Mouse (Mus musculus) splenic B cell, adult 2 months (primary cell): ENCODE measurements at regions not wholly inside any gene's neighbourhood (a gene's known extent, or its start where the extent isn't known, plus 50 kb on each side); places are given as distances from the start of the nearest gene placed in this dataset.

Source experiments
- DNase-seq: peaks from one replicate; pipeline ENCODE4 v3.0.0-alpha.2; 2011; ENCODE audit warnings: low read depth, low spot score
- H3K27me3 ChIP-seq: 2 replicates; pipeline ENCODE4 v1.6.1; 2012; ENCODE audit warnings: mild to moderate bottlenecking, low read length, moderate library complexity, mixed read lengths; ENCODE audit not compliant: control insufficient read depth, poor library complexity, insufficient read depth, severe bottlenecking
- H3K36me3 ChIP-seq: 2 replicates; pipeline ENCODE4 v1.6.1; 2012; ENCODE audit warnings: mild to moderate bottlenecking, low read length, moderate library complexity, mixed read lengths; ENCODE audit not compliant: control insufficient read depth, poor library complexity, insufficient read depth, severe bottlenecking

DNA sequence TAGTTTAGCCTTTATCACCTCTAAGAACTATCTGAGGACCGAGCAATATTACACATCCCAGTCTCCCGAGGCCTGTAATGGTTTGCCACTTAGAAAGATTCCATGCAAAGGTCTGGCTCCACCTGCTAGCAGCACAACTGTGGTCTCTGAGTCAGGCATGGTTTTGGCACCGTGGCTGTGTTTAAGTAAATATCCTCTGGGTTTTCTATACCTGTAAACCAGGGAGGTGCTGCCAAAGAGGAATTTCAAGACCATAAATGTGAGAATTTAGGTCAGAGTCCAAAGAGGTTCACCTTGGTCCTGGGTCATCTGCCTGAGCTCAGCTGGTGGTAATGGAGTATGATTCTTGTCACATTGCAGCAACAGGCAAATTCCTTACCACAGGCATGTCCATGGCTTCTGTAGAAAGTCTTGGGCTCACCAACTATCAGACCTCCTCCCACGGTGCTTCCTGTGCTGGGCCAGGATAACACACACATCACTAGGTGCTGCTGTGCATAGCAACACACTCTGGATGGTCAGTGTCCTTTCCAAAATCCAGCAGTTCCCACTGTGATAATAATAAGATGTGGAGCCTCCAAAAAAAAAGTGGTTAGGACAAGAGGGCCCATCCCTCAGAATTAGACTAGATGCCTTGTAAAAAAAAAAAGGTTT, 332.8 kb upstream of the Smim15 start:
- no peak for DNase-seq
- no peaks in the 10 kb centered on the region for H3K27me3 ChIP-seq
- no peaks in the 10 kb centered on the region for H3K36me3 ChIP-seq

DNA sequence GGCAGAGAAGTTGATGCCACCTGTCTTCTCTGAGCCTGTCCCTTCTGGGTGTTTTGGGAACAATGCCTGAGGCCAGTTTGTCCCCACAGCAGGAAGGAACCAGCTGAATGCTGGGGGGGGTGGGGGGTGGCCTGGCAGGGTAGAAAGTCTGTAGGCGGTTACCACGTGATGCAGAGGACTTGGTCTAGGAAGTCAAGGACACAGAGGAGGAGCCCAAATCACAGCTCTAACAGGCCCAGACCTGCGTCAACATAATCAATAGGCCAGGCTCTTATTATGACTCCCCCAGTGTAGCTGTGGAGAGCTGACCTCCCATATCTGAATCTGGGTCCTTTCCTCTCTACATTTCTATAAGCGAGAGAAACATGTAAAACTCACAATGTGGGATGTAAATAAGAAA, 333.9 kb upstream of the Smim15 start:
- Histone ChIP-seq H3K27me3 (no peaks in the 10 kb centered on the region), H3K36me3 (no peaks in the 10 kb centered on the region)
- no peak for DNase-seq

DNA sequence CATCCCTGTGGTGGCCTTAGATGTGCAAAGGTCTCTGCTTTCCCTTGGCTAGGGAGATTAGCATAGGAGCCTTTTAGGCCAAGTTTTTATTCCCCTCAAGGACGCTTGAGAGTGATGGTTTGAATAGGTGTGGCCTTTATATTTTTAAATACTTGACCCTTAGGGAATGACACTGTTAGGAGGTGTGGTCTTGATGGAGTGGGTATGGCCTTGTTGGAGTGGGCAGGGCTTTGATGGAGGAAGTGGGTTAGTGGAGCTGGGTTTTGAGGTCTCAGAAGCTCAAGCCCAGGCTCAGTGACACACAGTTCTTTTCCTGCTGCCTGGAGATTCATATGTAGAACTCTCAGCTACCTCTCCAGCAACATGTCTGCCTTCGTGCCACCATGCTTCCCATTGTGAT, 334.4 kb upstream of the Smim15 start:
- Histone ChIP-seq H3K36me3 (no peaks in the 10 kb centered on the region), H3K27me3 (no peaks in the 10 kb centered on the region)
- DNase-seq: no peak

DNA sequence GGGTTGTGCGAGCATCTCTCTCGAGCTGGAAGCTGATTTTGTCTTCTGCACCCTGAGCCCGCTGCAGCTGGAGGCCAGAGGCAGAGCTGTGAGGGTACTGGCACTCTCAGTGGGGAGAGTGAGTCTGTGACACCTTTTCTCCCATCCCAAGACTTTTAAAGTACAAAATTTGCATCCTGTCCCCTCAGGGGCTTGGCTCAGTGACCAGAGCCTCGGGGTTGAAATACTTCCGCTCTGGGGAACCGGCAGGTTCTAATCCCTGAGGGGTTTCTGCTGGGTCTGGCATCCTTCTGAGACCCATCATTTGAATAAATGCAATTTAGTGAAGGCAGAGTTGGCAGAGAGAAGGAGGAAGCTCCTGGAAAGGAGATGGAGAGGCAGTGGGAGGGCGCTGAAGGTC, 340.5 kb upstream of the Smim15 start:
- Histone ChIP-seq H3K36me3 (no peaks in the 10 kb centered on the region), H3K27me3 (no peaks in the 10 kb centered on the region)
- no peak for DNase-seq

DNA sequence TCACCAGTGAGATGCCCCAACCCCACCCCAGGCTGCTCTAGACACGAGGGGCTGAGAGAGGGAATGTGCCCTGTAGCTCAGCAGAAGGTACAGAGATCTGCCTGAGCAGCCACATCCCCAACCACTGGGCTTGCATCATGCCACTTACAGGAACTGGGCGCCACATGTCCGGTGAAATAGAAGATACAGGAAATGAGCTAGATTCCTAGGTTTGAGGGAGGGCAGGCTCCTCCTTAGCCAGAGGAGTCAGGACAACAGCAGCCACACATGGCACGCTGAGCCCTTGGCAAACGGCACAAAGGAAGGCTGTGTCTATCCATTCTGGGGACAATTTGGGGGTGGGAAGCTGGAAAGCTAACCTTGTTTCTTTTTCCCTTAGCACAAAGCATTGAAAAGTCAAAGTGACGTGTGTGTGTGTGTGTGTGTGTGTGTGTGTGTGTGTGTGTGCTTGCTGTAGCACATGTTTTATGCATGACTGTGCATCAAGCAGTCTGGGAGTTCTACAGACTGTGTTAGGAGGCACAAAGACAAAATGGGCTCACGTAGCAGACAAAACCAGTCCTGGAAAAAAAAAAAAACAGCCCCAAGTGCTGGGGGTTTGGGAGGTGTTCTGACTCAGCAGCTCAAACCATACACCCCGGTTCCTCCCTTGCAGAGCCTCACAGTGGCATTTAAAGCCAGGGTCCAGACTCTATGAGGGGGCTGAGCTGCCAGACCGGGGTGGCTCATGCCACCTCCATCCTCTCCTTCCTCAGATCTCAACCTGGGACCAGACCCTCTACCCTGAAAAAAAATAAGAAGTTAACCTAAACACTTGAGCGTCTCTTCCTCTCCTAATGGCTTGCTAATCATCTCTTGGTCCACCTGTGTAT, 343.7 kb upstream of the Smim15 start:
- no peak for DNase-seq
- Histone ChIP-seq H3K27me3 (no peaks in the 10 kb centered on the region), H3K36me3 (no peaks in the 10 kb centered on the region)

DNA sequence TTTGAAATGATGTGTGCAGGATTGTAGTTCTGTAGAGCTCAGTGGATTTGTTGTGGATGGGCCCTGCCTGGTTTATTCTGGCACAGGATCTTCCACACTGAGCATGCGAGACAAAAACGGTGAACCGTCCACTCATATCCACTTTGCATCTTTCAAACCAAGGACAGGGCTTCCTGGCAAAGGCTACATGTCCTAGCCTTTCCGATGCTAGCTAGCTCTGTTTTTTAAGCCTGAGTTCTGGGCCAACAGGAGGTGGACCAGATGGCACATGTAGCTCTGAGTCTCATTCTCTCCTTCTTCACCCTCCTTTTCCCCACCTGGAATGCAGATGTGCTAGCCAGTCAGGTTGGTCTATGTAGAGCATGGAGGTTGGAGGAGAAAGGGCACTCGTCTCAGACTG, 345.0 kb upstream of the Smim15 start:
- Histone ChIP-seq H3K27me3 (no peaks in the 10 kb centered on the region), H3K36me3 (no peaks in the 10 kb centered on the region)
- no peak for DNase-seq

DNA sequence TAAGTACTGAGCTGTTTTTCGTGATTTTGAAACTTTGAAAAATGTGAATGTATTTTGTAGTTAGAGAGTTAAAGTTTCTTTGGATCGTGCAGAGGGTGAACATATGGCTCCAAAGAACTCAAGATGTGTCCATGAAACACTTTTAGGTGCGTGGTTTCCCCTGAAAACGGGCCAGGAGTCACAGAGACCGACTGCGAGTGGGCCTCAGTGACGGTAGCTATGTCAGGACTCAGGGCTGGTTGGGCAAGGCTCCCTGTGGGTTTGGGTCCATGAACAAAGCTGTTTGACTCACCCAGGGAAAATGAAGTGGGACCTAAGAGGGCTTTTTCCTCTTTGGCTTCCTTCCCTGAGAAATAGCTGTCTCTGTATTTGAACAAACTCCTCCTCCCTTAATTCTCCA, 345.9 kb upstream of the Smim15 start:
- Histone ChIP-seq H3K27me3 (no peaks in the 10 kb centered on the region), H3K36me3 (no peaks in the 10 kb centered on the region)
- no peak for DNase-seq

DNA sequence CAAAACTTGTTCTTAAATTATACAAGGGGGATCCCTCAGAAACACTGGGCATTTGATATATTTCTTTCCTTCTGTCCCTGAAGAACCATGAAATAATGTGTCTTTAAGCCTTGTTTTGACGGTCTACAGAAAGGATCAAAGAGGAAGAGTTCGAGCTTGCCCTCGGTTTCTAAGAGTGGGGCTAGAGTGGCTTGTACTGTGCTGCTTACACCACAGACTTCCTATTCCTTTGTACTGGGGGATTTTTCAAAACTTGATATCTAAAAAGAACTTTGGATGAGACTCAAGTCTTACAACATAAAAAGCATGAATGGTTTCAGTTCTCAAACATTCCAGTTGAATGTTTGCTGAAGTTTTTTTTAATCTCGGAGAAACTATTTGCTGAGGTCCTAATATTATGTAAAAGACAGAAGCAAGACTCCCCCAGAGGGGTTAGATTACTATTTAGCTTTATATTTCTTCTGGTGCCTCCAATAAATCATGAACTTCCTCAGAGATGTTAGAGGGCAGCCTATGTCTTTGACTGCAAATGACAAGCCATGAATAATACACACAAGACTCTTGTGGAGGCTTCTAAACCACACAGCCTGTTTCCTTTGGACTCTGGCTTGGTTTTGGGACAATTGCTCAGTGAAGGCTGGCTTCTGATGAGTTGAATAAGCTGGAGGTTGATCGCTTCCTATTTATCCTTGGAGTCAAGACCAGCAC, 352.0 kb upstream of the Smim15 start:
- no peak for DNase-seq
- H3K36me3 ChIP-seq: no peaks in the 10 kb centered on the region
- no peaks in the 10 kb centered on the region for H3K27me3 ChIP-seq

DNA sequence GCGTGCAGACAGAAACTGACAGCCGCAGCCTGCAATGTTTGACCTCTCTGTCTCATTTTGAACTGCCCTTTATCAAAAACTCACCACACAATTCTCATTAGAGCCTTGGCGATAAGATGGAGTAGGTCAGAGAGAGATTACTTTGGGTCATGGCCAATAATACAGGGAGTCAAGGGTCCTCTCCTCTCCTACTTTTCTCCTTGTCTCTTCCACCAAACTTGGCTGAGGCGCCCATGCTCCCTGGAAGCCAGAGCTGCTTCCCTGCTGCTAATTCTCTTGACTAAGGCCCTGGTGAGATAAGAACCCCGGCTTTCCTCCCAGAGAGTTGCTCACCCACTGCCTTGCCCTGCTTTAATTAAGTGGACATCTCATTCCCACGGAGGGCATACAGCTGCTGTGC, 355.3 kb upstream of the Smim15 start:
- no peak for DNase-seq
- H3K27me3 ChIP-seq: no peaks in the 10 kb centered on the region
- no peaks in the 10 kb centered on the region for H3K36me3 ChIP-seq

DNA sequence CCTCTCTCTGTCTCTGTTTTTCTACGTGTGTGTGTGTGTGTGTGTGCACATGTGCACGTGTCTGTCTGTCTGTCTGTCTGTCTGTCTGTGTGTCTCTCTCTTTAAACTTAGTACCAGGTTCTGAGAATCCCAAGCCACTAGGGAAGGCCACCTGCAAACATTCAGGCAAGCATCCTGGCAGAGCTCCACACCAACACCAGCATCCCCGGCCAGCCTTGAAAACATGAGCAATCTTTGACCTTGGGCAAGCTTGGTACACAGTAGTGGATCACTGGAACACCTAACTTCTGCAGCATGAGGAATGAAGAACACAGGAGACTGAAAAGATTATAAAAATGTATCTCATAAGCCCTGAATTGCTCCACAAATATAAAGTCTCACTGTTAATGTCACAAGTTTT, 359.0 kb upstream of the Smim15 start:
- Histone ChIP-seq H3K27me3 (no peaks in the 10 kb centered on the region), H3K36me3 (no peaks in the 10 kb centered on the region)
- no peak for DNase-seq

DNA sequence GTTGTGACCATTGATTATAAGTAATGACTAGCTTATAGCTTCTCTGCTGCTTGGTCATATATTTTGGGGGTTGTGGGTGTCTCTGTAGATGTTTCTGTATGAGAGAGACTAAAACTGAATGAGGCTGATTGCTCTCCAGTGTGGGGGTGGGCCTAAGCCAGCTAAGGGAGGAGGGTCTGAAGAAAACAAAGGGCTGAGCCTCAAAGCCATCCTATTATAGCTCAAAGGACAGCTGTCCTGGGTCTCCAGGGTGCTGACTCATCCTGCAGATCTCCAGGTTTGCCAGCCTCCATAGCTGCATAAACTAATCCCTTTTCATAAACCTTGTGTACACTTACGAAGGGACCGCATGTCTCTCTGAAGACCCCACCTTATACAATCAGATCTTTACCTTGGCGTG, 360.3 kb upstream of the Smim15 start:
- H3K27me3 ChIP-seq: no peaks in the 10 kb centered on the region
- DNase-seq: no peak
- H3K36me3 ChIP-seq: no peaks in the 10 kb centered on the region

DNA sequence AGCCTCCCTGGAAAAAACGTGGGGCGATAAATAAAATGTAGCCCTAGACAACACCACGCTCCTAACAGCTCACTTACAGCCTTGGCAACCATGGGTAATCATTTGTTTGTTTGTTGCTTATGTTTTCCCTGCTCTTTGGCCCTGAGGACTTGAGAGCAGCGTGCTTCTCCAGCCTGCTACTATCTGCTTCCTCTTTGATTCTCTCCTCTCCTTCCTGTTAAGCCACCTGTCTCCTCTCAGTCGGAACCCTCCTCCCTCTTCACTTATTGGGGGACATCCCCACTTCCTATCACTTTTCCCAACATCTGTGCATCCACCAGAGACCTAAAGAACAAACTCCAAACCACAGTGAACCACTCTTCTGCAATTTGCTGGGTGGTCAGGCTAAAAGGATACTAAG, 362.5 kb upstream of the Smim15 start:
- Histone ChIP-seq H3K27me3 (no peaks in the 10 kb centered on the region), H3K36me3 (no peaks in the 10 kb centered on the region)
- DNase-seq: no peak

DNA sequence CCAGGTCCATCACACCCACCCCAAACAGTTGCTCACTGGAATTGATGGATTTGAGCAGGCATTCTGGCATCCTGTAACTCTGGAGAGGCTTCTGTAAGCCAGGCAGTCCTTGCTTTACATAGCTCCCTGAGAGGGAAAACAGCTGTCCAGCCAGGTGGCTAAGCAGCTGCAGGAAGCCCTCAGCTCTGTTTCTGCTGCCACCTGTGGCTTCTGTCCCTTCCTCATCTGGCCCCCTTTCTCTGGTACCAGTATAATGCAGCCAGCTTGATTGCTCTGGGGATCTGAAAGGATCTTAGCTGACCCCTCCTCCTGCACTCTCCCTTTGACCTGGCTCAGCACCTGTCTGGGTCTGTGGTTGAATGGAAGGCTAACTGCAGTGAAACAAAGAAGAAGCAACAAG, 365.4 kb upstream of the Smim15 start:
- DNase-seq: no peak
- H3K36me3 ChIP-seq: no peaks in the 10 kb centered on the region
- no peaks in the 10 kb centered on the region for H3K27me3 ChIP-seq

DNA sequence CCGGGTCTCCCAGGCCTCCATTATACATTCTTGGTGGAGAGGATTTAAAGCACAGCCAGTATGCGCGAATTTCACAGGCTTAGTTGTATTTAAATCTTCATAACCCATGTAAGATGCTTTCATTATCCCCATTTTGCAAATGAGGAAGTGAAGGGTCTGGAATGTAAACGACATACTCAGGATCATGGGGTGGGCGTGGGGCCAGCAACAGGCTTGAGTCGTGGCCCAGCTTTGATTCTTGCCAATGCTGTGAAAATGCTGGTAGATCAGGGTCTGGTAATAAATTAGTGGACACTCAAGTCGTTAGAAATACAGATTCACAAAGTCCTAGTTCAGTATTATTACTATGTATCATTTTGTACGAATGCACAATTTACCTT, 367.2 kb upstream of the Smim15 start:
- Histone ChIP-seq H3K36me3 (no peaks in the 10 kb centered on the region), H3K27me3 (no peaks in the 10 kb centered on the region)
- DNase-seq: no peak
